Mouse (Mus musculus): ENCODE measurements around the gene Prph2.

DNA sequence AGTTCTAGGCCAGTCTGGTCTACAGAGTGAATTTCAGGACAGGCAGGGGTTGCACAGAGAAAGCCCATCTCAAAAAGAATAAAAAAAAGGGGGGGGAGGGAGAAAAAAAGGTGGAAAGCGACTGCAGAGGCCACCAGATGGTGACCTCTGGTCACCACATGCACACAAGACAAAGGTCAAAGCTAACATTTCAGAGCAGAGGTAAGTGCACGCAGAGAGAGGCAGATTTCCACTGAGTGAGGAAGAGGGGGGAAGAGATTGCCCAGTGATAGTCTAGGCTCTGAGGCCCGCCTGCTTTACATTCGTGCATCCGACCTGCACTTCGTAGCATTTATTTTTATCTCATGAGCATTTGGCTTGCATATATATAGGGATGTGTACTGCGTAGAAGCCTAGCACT, 37.5 kb upstream of the Prph2 start:
- no peak for TF ChIP-seq CTCF (IDR thresholded peaks at IDR 0.05; ENCODE audit: control insufficient read depth, insufficient read depth, insufficient replicate concordance, low read depth, low read length)
- no peak for TF ChIP-seq POLR2A (IDR thresholded peaks at IDR 0.05; ENCODE audit: control insufficient read depth, low read depth, low read length)

All from testis, adult 2 months (tissue).